Mouse (Mus musculus) adrenal gland, postnatal 14 days (tissue): ENCODE results near the gene Fam205a2. TPM values are rescaled to one million over a fixed set of nuclear protein-coding genes. Genes with fewer than 3 reads are reported as not detected.
"Not testable (repeated sequence)": the region's sequence is repeated elsewhere in the genome, so short reads cannot be mapped to it uniquely, and the experiment has no call there.

Experiments used
- DNase-seq: peaks from one replicate; pipeline ENCODE4 v3.0.0; 2021; ENCODE audit warnings: mixed read lengths
- long read RNA-seq, 2 experiments: library from polyadenylated mRNA; stranded (forward); transcript quantifications; one replicate each; pipeline ENCODE4 v2.0.0; 2021
- total RNA-seq: library from RNA; stranded (reverse); gene quantifications from 2 replicates; pipeline ENCODE4 v1.2.3, GENCODE M21; 2021

Gene Fam205a2
- not detected in 2 replicates for total RNA-seq
- long read RNA-seq, experiment 1: 0 reads
- long read RNA-seq, experiment 2: 0 reads

- not testable (repeated sequence) for DNase-seq
Measured at GRCm38 (mm10) chr4:42528075-42528474, at the start of gene Fam205a2. Fam205a2 (minus strand) TSS chr4:42528175.

Other genes starting within 250 kb of the Fam205a2 start
- not detected in 2 replicates for gene Gm21953, start 233.9 kb downstream of the Fam205a2 start, total RNA-seq
- gene Fam205a3, start 209.8 kb downstream of the Fam205a2 start, total RNA-seq: not detected in 2 replicates
- gene Gm21586, start 88.8 kb downstream of the Fam205a2 start, total RNA-seq: not detected in 2 replicates
- gene Gm2163, start 61.4 kb downstream of the Fam205a2 start, total RNA-seq: 0.48 and 0.49 TPM in 2 replicates
- not detected in 2 replicates for gene Gm10591, start 84.0 kb upstream of the Fam205a2 start, total RNA-seq
- 4.2 and 24.3 TPM in 2 replicates for gene Gm2564, start 101.5 kb upstream of the Fam205a2 start, total RNA-seq
- 20.8 TPM in 1 of 2 replicates, not detected in the other for gene Ccl27b, start 127.1 kb upstream of the Fam205a2 start, total RNA-seq
- not detected in 2 replicates for gene Il11ra2, start 133.7 kb upstream of the Fam205a2 start, total RNA-seq
- not detected in 2 replicates for gene 4930578G10Rik, start 207.4 kb upstream of the Fam205a2 start, total RNA-seq
- gene Ccl19, start 228.4 kb upstream of the Fam205a2 start, total RNA-seq: 1.0 and 12.6 TPM in 2 replicates
- gene Ccl21a, start 245.8 kb upstream of the Fam205a2 start, total RNA-seq: 8.8 and 168 TPM in 2 replicates